Mouse (Mus musculus) frontal cortex, postnatal 25 days (tissue): ENCODE data around the gene Gkap1.

ENCODE experiments used
- DNase-seq, 2 experiments: peaks; one replicate each; pipeline ENCODE4 v3.0.0; 2022; ENCODE audit warnings: low spot score in 2 of 2

Gkap1 gene

DNA sequence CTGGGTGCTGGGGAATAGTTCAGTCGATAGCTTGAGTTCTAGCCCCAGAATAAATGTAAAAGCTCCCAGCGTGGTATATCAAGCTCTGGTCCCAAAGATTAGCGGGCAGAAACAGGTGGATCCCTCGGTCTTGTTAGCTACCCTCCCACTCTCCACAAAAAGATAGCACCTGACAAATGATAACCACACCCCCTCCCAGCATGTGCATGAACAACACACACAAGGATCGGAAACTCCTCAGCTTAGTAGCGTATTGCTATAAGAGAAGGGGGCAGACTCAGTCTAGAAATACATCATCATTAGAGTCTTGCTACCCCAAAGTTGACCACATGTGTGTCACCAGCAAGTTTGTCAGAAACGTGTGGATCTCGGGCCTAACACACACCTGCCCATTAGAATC, at the start of gene Gkap1:
Gkap1 (minus strand) TSS at position 101 of the 400 bp plus-strand sequence.
- DNase-seq = no peak

DNA sequence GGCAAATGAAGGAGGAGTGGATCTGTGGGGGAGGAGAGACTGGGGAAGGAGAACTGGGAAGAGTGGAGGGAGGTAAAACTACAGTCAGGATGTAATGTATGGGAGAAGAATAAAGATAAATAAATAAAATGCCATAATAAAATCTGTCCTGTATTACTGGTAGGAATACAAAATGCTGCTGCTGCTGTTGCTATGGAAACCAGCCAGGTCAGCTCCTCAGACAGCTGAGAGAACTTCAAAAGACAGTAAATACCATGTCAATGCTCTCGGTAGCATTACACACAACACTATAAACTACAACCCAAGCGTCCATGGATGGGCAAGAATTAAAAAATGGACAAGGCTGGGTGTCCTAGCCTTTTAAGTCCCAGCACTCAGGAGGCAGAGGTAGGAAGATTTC, 42.3 kb upstream of the Gkap1 start:
- DNase-seq = no peak

DNA sequence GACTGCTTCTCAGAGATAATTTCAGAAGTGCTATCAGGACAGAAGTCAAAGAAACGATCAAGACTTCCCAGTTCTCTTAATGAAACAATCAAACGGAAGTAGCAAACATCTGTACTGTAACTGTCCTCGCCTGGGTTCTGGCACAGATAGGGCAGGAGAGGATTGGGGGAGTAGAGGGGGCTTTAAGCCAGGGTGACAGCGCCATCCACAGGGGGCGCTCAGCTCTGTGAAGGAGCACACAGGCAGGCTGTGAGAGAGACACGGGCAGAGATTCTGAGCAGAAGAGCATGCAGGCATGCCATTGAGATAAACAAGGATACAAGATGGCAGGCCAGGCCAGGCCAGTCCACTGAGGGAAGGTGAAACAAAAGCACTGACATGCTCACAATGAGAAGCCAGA, 39.5 kb upstream of the Gkap1 start:
- DNase-seq = no peak

DNA sequence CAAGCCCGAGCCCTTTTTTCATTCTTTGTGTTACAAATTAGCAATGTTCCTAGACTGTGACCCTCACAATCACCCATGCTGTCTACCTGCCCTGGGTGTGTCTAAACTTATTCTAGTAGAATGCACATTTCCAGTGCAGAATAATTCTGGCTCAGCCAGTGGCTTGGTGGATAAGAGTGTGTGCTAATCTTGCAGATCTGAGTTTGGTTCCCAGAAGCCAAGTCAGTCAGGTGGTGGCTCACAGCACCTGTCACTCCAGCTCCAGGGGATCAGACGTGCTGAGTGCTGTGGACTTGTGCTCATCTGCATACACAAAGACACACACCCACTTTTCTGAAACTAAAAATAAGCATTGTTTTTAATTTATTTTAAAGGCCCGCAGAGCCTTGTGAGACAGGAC, 38.3 kb upstream of the Gkap1 start:
- DNase-seq = no peak

DNA sequence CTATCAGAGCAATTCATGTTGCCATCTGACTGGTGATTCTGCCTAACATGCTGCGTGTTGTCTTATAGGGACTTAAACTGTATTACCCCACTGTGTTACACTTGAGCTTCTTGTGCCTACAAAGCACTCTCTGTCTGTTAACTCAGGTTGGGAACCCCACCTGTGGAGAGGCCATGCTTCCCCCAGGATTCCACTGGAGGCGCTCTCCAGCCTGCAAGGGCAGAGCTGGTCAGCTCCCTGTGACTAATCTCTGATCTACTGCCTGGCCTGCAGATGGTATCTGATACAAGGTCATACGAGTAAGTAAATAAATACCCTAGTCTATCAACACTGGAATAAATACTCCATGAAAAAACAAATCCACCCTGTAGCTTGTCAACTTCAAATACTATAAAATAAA, 35.9 kb upstream of the Gkap1 start:
- no peak for DNase-seq

DNA sequence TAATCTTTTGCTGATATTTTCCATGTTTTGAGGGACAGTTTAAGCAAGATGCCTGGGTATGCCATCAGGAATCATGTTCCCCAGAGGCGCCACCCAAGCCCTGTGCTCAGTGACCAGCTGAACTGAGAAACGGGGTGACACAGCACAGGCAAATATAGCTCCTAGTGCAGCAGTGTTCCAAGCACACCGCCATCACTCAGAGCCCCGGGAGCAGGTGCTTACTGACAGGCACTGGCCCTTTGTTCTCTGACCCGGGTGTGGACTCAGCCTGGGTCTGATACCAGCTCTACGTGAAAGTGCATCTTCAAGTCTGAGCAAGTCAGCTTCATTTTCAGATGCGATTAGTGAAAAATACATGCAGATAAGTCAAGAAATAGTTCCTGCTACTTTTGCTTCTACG, 34.0 kb upstream of the Gkap1 start:
- DNase-seq = no peak

DNA sequence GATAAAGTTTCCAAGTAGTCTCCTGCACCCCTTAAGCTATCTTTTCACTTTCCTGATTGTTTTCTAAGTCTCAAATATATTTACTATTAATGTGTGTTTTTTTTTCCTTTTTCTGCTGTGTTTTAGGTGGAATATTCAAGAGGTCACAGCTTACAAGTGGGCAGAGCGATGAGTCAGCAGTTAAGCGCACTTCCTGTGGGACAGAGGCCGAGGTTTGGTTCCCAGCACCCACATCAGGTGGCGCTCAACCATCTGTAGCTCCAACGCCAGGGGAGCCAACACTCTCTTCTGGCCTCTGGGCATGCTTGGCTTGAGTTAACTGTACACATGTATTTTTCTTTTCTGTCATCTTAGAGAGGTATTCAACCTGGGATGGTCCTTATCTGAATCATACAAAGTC, 32.0 kb upstream of the Gkap1 start:
- no peak for DNase-seq

DNA sequence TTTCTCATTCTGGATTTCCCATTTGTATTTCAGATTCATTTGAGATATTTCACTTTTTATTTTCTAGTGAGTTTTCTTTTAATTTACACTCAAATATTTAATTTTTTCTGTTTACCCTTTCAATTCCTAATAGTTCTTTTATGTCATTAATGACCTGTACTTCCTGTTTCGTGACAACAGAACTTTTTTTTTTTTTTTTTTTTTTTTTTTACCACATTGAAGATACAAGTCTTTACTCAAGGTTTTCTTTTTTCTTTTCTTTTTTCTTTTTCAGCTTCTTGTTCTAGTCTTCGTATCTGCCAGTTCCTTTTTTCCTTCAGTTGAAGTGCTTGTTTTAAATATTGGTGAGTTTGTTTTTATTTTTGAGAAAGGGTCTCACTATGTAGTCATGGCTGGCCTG, 29.7 kb upstream of the Gkap1 start:
- DNase-seq = no peak

DNA sequence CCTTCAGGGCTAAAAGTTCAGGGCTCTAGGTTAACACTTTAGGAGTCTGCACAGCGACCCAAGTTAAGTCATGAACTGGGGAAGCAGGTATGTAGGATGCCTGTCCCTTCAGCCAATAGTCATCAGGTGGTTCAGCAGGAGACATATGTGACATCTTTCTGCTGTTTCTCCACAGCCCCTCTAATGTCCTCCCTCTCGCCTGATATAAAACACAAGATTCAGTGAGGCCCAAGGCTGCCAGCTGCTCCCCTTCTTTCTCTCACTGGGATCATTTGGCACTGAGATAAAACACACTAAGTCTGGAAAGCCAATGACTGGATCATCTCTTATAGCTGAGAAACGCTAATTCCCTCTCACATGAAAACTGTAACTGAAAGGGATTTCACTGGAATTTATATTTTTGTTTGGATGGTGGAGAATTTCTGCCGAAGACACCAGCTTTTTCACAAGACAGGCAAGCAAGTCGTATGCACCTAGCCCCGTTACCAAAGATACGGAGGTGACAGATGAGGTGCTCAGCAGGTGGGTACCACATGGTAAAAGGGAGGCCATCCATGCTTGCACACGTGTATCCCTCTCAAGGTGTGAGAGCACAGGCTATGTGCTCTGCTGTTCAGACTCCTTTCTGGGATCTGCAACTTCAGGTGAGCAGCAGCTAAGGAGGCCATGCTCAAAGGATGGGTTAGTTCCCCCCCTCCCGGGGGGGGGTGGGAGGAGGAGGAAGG, 27.1 kb upstream of the Gkap1 start:
- DNase-seq = no peak

DNA sequence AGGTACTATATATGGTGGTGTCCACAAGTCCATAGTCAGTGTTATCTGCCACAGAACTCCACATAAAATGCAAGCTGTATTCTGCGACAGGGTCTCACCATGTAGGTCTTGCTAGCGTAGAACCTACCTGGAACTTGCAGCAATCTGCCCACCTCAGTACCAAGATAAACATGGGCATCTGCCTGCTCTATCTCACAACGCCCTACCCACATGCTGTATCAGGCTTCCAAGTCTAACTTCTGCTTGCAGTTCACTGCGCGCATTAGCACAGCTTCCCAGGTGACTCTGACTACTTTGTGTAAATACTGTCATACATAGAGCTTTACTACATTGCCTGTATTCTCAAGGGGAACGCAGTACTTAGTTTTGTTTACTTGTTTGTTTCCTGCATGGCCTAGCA, 26.5 kb upstream of the Gkap1 start:
- no peak for DNase-seq

DNA sequence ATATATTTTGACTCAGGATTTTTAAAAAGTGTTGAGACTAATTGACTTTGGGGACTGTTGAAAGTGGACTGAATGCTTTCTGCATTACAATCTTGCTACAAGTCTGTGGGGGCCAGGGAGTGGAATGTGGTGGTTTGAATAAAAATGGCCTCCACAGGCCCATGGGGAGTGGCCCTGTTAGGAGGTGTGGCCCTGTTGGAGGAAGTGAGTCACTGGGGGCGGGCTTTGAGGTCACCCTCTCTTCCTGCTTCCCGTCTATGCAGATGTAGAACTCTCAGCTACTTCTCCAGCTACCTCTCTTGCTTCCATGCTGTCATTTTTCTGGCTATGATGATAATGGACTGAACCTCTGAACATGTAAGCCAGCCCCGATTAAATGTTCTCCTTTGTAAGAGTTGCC, 23.3 kb upstream of the Gkap1 start:
- no peak for DNase-seq

DNA sequence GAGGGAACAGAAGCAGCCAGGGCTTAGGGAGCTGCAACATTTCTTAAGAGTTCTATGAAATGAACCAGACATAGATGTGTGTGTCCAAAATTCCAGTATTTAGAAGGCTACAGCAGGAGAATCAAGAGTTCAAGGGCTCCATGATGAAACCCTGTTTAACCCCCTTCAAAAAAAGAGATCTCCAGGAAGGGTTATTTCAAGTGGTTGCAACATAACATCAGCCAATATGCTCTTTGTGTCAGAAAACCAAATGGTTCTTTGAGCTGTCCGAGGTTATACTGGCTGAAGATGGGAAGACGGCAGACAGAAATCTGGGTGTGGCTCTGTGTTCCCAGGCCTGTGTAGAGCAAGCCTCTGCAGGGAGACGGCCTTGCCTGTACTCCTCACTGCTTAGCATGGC, 20.1 kb upstream of the Gkap1 start:
- no peak for DNase-seq

DNA sequence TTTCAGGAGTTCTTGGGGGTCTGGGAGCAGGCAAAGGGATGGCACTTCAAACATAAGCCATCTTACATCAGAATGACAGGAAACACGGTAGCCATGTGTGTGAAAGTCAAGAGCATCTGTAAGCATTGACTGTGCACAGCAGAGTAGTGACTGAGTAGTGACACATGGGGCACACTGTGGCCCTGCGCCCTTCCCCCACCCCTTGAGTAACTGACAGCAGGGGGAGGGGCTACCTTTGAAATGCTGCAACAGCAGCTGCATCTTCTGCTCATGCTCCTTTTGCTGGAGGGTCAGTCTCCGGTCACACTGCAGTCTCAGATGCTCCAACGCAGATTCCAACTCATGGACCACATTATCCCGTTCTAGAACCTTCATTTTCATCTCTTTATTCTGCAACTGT, 17.3 kb upstream of the Gkap1 start:
- no peak for DNase-seq

DNA sequence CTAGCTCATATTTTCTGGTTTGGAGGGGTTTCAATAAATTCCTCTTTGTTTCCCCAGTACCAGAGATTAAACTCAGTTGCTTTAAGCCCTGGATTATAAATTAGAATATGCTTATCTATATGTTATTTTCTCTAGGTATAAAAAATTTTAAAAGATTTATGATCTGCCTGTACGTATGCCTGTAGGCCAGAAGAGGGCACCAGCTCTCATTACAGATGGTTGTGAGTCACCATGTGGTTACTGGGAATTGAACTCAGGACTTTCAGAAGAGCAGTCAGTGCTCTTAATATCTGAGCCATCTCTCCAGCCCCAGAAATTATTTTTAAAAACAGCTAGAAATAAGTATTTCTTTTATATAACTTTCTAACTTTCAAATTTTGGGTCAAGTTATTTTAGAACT, 13.8 kb upstream of the Gkap1 start:
- no peak for DNase-seq

DNA sequence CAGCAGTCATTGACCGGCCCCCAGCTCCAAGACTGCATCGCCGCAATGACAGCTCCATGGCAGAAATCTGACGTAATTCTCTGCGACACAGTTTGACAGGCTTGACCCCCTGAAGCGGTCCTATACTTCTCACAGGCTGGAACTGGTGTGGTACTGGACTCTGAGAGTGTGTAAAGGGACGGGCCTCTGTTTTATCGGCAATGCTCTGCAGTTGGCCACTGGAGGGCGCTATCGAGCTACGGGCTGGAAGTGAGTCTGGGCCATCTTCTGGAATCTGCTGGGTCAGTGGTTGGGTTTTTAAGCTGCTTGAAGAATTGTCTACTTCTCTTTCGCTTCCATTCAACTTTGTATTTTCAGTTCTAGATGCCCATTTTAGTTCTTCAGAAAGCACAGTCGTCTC, 12.3 kb upstream of the Gkap1 start:
- peak; percentile 30 to 65 for DNase-seq

DNA sequence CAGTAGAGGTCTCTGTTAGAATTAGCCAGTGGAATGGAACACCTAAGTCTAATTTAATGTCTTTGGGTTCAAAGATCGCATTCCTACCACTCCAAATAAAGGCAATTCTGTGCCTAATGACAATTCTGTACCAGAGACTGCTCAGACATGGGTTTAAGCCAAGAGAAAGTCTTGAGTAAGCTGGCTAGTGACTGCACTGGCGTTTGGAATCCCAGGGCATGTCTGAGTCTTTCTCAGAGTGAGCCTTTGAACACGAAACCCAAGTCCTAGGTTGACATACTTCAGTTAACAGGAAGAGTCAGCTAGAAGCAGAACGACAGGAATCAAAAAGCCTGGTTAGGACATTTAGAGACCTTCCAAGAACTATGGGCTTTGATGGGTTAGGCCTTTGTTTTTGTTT, 8.0 kb upstream of the Gkap1 start:
- DNase-seq = no peak

DNA sequence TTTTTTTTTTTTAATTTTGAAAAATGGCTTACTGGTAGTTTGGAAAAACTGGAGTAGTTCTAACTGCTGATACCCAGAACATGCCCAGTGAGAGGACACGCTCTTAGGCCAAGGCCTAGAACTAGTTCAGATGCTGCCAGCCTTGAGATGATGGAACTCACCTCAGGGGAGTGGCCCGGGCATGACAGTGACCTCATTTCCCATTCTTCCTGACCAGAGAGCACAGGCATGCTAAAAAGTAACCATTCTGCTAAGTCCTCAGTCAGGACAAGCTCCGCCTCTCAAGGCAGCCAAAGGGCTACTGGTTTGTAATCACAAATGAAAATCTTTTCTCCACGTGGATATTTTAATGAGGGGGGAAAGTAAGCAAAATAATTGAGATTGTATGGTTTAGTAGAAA, 6.4 kb upstream of the Gkap1 start:
- DNase-seq = no peak

DNA sequence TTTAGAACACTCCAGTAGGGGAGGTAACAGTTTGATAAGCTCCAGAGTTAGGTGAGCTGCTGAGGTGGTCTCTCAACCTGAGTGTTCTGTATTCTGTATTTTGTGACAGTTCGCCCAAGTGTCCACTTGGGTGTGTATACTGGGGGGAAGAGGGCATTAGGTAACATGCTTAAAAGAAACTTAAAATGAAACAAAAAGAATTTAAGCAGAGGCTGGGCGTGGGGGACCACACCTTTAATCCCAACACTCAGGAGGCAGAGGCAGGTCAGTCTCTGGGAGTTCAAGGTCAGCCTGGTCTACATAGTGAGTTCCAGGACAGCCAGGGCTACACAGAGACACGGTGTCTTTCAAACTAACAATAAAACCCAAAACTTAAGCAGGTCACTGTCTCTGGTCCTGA, 5.0 kb upstream of the Gkap1 start:
- DNase-seq = no peak

DNA sequence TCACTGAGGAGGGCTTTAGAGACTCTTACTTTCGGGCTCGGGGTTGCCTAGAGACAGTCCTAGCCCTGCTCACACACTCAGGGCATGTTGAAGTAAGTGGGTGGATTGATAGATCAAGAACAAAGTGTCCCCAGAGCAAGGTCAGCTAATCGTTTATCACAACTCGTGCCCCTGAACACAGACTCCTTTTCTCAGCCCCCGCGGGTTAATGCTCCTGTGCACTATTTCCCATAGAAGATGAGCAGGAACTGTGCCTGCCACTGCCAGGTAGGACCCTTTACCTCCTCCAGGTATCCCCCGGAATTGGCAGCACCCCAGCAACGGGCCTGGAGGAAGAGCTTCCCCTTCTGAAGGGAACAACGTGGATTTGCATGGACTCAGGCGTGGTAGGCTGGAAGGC, 757 bp upstream of the Gkap1 start:
- DNase-seq = no peak

DNA sequence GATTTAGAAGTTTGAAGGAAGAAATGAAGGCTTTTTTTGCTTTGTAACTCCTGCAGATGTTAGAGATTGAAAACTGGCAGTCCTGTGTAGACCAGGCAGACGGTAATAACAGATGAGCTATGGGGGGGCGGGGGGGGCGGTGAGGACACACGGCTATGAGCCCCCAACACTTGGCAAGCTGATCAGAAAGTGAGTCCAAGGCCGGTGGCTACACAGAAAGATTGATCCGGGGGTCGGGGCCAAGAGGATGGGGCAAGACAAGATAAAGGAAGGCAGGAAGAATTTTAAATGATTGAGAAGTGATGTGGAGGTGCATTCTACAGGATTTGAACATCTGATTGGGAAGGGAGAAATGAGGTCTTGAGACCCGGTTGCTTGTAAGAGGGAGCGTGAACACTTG, 423 bp downstream of the Gkap1 start:
- no peak for DNase-seq

DNA sequence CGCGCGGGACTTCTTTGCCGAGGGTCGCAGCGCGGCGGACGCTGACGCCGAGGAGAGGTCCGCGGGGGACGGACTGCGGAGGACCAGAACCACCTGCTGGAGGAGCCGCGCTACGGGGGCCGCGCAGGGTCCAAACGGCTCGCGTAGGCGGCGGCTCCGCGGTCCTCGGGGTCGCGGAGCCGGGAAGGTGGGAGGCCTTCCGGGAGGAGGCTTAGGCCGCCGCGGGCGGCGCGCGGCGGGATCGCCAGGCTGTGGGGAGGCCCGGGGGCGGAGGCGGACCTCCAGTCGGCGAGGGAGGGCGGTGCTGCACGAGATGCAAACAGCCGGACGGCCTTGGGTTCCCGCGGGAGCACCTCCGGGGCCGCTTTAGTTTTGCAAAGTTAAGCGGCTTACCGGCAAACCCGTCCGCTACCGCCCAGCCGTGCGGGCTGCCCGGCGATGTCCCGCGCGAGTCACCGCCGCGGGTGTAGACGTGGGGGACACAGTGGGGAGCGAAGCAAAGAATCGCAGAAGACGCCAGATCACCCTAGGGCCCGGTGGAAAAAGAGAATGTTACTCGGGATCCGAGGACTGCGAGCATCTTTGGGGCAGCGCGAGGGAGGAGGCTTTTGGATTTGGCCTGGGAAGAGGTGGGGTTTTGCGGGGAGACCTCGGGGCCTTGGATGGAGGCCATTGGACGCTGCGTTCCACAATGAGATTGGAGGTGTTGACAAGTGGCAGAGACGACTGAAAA, 1.1 kb downstream of the Gkap1 start:
- DNase-seq = peak; percentile 25 to 37

DNA sequence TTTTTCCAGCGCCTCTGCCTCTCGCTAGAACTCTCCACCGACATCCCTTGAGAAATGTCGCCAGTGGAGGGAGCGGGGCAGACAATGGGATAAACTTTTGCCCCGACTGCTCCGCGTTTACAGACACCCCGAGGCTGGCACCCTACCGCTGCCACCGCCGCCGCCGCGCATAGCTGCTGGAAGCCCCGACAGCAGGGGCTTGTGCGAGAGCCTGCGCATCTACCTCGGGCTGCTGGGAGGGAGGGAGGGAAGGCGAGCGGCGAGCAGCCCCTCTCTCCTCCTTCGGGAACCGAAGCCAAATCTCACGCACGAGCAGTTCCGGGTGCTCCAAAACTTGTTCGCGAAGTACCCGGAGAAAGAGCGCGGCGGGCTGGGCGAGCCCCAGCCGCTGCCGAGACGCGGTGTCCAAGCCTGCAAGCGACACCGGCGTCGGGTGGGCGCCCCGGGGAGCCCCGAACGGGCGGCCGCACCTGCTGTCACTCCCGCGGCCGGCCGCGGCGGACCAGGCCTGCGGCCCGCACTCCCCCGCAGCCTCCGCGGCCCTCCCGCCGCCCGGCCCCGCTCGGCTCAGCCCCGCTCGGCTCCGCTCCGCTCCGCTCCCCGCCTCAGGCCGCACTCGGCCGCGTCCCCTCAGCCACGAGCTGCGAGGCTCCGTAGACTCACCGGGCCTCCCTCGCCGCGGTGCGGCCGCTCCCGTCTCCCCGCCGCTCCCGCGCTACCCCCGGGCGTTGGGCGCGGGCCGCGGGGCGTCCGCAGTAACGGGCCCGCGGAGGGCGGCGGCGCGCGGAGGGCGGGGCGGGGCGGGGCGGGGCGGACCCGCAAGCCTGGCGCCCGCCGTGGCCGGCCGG, 1.9 kb downstream of the Gkap1 start:
- peak in 1 of 2 experiments; percentile 6 for DNase-seq

DNA sequence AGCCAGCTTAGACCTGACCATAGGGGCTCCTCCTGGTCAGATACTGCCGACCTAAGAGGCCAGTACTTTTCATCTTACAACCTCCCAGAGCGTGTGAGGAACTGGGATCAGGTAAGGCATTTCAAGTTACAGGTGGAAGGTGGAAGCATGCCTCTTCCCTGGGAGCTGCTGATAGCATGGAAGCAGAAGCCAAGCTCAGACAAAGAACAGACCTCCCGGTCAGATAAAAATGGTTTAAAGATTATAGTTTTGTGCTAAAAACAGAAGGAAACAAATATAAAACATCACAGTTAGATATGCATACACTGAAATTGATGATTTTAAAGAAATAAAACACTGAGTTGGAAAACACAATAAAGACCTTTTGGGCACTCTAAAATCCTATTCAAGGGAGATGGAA, 8.6 kb downstream of the Gkap1 start:
- DNase-seq = no peak
